Mouse (Mus musculus) thymus, adult 2 months (tissue): ENCODE measurements at regions not wholly inside any gene's neighbourhood (a gene's known extent, or its start where the extent isn't known, plus 50 kb on each side); places are given as distances from the start of the nearest gene placed in this dataset.

Experiments used
- DNase-seq: peaks from one replicate; pipeline ENCODE4 v3.0.0; 2021
- H3K27ac ChIP-seq: fragments of 200-500 bp; 2 replicates; pipeline ENCODE4 v1.5.1; 2012; ENCODE audit warnings: low read length, control low read depth; ENCODE audit not compliant: control insufficient read depth, insufficient read depth
- H3K27me3 ChIP-seq: fragments of 200-500 bp; 2 replicates; pipeline ENCODE4 v1.6.1; 2012; ENCODE audit warnings: mild to moderate bottlenecking, low read length, moderate library complexity, mixed read lengths; ENCODE audit not compliant: control insufficient read depth, insufficient read depth
- H3K36me3 ChIP-seq: fragments of 200-500 bp; 2 replicates; pipeline ENCODE4 v1.6.1; 2012; ENCODE audit warnings: mild to moderate bottlenecking, low read length, moderate library complexity; ENCODE audit not compliant: control insufficient read depth, insufficient read depth
- H3K4me1 ChIP-seq: fragments of 200-500 bp; replicated peaks from 2 replicates; pipeline ENCODE4 v1.6.1; 2012; ENCODE audit warnings: low read length; ENCODE audit not compliant: control insufficient read depth, insufficient read depth
- H3K4me3 ChIP-seq: fragments of 200-500 bp; 2 replicates; pipeline ENCODE4 v1.5.1; 2012; ENCODE audit warnings: mild to moderate bottlenecking, low read length, control low read depth, moderate library complexity; ENCODE audit not compliant: control insufficient read depth, insufficient read depth
- CTCF ChIP-seq: fragments of 200-500 bp; IDR thresholded peaks from 2 replicates; pipeline ENCODE4 v1.5.1; 2012; ENCODE audit warnings: mild to moderate bottlenecking, control low read depth, low read length, moderate library complexity, borderline replicate concordance; ENCODE audit not compliant: control insufficient read depth, poor library complexity, insufficient read depth; ENCODE audit errors: extremely low read depth
- POLR2A ChIP-seq: fragments of 200-500 bp; IDR thresholded peaks from 2 replicates; pipeline ENCODE4 v1.6.1; 2012; ENCODE audit warnings: mild to moderate bottlenecking, low read length, control low read depth, moderate library complexity; ENCODE audit not compliant: control insufficient read depth, poor library complexity, insufficient read depth; ENCODE audit errors: extremely low read depth
- WGBS: fragments of 180-500 bp; shearing (Covaris S2); methylation state at CpG from one replicate; pipeline ENCODE4 v1.1.7; 2018; 5-methylcytosine and 5-hydroxymethylcytosine counted together

DNA sequence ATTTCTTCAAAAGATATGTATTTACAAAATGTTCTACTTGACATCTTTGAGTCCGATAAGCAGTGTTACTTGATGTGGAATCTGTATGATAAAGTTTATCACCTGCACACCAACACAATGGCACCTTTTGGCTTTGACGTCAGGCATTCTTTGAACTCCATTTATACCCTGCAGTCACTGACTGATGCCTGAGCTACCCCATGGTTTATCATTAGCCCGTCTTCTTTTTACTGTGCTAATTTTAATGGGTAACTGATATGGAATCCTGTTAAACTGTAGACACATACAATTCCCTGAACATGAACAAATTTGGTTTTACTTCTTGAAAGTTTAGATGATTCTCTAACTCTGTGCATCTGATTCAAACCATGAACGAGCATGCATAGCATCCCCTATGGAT is 253.8 kb upstream of the Klf6 start:
- Histone ChIP-seq H3K36me3 (no peaks in the 10 kb centered on the region), H3K27ac (no peak overlapping the region), H3K4me3 (no peak overlapping the region), H3K27me3 (no peaks in the 10 kb centered on the region), H3K4me1 (no peaks in the 10 kb centered on the region)
- TF ChIP-seq CTCF (no peak), POLR2A (no peak)
- 98% methylated on average over 4 of the region's 4 CpGs for WGBS
- no peak for DNase-seq

DNA sequence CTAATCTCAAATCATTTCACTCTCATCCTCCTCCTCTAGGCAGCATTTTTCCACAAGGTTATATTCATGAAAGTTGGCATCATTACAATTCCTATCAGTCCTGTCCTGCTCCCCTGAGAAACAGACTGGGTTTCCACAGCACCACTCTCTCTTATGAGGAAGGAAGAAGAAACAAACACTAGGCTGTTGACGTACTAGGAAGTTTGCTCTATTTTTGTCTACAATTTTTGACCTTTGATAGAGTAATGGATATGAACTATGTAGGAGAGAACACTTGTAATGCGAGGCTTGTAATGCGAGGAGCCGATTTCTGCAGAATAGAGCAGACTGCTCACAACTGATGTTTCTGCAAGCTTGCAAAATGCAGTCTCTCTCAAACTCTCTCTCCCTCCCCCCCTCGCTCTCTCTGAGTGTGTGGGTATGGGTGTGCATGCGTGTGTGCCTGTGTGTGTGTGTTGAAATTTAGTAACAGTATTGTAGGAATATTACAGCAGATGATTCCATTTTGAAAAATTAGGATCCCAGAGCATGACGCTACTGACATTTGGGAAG is 247.0 kb upstream of the Klf6 start:
- Histone ChIP-seq H3K27ac (no peak overlapping the region), H3K4me3 (no peak overlapping the region), H3K36me3 (no peaks in the 10 kb centered on the region), H3K27me3 (no peaks in the 10 kb centered on the region), H3K4me1 (no peaks in the 10 kb centered on the region)
- DNase-seq = no peak
- 81% methylated on average over 7 of the region's 7 CpGs for WGBS
- no peak for TF ChIP-seq CTCF
- no peak for TF ChIP-seq POLR2A

DNA sequence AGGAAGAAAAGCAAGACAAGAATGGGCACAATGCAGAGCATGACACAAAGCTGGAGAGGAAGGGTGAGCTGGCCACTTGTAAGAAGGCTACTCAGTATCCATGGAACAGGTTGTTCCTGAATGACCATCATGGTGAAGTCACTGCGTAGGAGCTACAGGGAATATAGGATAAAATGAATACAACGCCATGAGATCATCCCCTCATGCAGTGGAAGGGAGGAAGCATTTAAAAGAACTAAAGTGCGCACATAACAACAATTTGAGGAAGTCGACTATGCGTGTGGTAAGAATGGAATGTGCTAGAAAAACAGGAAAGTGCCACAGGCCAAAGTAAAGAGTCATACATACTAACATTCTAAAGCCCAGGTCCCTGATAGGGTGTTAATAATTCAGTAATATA is 246.4 kb upstream of the Klf6 start:
- 51% methylated on average over 5 of the region's 5 CpGs for WGBS
- H3K27ac ChIP-seq = no peak overlapping the region

DNA sequence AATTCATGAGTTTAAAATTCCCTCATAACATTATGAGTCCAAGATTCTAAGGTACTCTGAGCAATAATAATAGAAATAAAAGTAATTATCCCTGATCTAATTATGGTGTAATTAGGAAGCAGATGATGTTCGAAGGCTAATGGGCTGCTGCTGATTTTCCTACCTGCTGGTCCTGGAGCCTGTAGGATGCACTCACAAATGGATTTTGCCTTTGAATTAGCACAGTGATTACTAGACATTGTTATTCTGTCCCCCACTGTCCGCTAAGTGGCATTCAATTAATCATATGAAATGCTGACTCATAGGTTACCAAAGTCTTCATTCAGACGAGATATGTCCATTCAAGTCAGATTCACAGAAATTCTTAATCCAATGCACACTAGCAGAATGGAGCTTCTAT is 246.0 kb upstream of the Klf6 start:
- 93% methylated on average over 3 of the region's 3 CpGs for WGBS
- no peak overlapping the region for H3K4me3 ChIP-seq
- H3K27me3 ChIP-seq = no peaks in the 10 kb centered on the region
- no peak overlapping the region for H3K27ac ChIP-seq
- DNase-seq = no peak
- TF ChIP-seq POLR2A (no peak), CTCF (no peak)
- H3K36me3 ChIP-seq = no peaks in the 10 kb centered on the region
- no peaks in the 10 kb centered on the region for H3K4me1 ChIP-seq

More for the DNA sequence above, 246.4 kb upstream of the Klf6 start:
- Histone ChIP-seq H3K4me3 (no peak overlapping the region), H3K27me3 (no peaks in the 10 kb centered on the region), H3K36me3 (no peaks in the 10 kb centered on the region), H3K4me1 (no peaks in the 10 kb centered on the region)
- no peak for TF ChIP-seq CTCF
- DNase-seq = no peak

DNA sequence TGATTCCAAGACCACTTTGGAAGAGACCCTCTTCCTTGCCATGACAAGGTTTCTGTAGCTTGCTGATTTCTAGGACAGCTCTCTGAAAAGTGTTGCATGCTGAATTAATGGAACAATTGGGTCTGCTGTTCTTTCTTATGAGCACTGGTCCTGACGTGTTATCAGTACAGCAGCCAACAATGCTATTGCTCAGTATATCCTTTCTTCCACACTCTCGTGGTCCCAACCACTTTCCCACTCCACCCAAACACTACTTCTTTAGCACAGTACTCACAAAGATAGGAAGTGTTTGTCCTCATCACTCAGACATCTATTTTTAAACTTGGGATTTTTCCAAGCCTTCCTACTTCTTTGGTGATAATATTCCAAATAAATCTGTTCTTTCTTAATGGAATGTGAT is 233.2 kb upstream of the Klf6 start:
- Histone ChIP-seq H3K36me3 (no peaks in the 10 kb centered on the region), H3K4me1 (no peaks in the 10 kb centered on the region), H3K27me3 (no peaks in the 10 kb centered on the region), H3K4me3 (no peak overlapping the region), H3K27ac (no peak overlapping the region)
- no peak for DNase-seq
- TF ChIP-seq CTCF = no peak
- 84% methylated on average over 2 of the region's 2 CpGs for WGBS

DNA sequence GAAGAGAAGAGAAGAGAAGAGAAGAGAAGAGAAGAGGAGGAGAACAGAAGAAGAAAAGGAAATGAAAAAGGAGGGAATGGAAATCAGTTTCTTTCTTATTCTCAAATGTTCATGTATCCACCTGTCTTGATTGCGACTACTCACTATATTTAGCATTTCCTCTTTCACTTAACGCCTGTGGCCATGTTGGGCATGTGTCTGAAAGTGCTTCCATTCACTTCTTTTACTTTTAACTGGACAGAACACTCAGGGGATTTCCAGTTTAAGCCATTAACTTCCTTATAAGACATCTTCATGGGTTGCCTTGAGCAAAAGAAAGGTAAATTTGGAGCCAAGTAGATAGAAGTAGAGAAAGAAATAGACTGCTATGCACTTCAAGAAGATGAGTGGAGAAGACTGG is 226.3 kb upstream of the Klf6 start:
- H3K4me1 ChIP-seq = no peaks in the 10 kb centered on the region
- DNase-seq = no peak
- H3K36me3 ChIP-seq = no peaks in the 10 kb centered on the region
- TF ChIP-seq POLR2A = no peak
- TF ChIP-seq CTCF = no peak
- no peak overlapping the region for H3K4me3 ChIP-seq
- no peaks in the 10 kb centered on the region for H3K27me3 ChIP-seq
- H3K27ac ChIP-seq = no peak overlapping the region
- 46% methylated on average over 2 of the region's 2 CpGs for WGBS

DNA sequence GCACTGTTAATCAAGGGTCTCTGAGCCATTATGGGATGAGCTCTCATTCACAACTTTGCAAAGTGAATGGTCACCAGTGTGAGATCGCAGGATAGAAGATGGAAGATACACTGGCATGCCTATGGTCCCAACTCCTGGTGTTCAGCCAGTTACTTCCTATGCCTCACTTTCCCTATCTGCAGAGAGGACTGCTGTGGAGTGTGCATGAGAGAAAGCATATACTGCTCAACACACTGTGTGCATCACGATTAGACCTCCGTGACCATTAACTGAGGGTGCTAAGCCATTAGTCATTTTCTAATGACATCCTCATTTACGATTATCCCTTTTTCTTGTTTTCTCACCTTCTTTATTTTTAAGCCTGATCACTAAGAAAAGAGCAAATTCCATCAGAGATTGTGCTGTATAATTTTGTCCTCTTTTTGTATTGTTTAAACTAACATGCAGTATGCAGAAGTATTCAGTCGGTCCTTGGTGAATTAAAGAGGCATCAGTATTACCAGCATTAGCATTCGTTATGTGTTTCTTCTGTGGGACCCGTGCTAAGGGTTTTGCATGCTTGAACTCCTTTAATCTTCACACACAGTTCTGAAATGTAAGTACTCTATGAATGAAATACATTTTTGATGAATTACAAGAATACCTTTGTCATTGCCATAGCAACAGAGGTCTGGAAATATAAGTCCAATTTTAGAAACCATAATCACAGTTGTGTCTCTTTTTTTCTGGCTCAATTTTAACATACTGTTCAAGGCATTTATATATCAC is 219.4 kb upstream of the Klf6 start:
- DNase-seq = no peak
- H3K27ac ChIP-seq = no peak overlapping the region
- TF ChIP-seq POLR2A (no peak), CTCF (no peak)
- no peaks in the 10 kb centered on the region for H3K36me3 ChIP-seq
- WGBS = 97% methylated on average over 7 of the region's 7 CpGs
- no peaks in the 10 kb centered on the region for H3K27me3 ChIP-seq
- H3K4me1 ChIP-seq = no peaks in the 10 kb centered on the region
- H3K4me3 ChIP-seq = no peak overlapping the region
